Mouse (Mus musculus) lung, adult 2 months (tissue): ENCODE data around the gene Lyar.

Experiments
- CTCF ChIP-seq: fragments of 200-500 bp; IDR thresholded peaks from 2 replicates; pipeline ENCODE4 v1.5.1; 2011; ENCODE audit warnings: mild to moderate bottlenecking, low read length, control low read depth; ENCODE audit not compliant: insufficient read depth
- POLR2A ChIP-seq: fragments of 200-500 bp; IDR thresholded peaks from 2 replicates; pipeline ENCODE4 v1.6.1; 2011; ENCODE audit warnings: low read depth, mild to moderate bottlenecking, control low read depth, low read length, borderline replicate concordance; ENCODE audit errors: extremely low read depth

DNA sequence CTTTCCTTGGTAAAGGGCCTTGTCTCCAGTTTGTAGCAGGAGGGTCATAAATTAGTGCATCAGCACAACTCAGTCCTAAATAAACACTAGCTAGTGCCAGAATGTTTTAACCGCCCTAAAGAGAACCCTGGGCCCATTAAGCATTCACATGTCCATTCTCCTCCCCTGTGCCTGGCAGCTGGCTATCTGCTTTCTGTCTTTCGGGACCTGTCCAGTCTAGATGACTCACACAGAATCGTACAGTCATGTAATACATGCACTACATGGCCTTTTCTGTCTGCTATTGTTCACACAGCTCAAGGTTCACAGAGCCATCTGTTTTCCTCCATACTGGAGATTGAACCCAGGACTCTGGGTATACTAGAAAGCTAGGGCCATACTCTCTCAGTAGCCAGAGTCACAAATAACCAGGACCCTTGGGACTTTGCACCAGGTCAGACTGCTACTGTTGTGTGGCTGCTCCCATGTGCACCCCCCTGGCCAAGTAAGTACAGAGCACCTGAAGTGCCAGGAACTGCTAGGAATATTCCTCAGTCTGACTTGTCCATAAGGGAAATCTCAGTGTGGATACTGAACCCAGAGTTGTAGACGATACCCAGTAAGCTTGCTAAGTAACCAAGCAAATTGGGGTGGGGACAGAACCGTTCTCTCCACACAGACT, 23.3 kb upstream of the Lyar start:
- no peak for TF ChIP-seq CTCF
- TF ChIP-seq POLR2A = no peak
